Mouse (Mus musculus): Measurements from ENCODE around the gene Prph. TPM values are rescaled to one million over a fixed set of nuclear protein-coding genes. Genes with fewer than 3 reads are reported as not detected.

Prph gene
- polyA plus RNA-seq (2012; rRNA removed), result 1.9 and 2.3 TPM in 2 replicates

DNA sequence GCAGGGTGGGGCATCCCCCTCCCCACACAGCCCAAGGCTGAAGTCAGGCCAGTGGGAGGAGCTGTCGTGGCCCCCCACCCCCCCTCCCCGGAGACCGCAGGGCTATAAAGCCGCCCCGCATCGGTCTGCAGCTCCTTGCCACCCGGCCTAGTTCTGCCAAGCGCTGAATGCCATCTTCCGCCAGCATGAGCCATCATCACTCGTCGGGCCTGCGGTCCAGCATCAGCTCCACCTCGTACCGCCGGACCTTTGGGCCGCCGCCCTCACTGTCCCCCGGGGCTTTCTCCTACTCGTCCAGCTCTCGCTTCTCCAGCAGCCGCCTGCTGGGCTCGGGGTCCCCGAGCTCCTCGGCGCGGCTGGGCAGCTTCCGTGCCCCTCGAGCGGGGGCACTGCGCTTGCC, at the start of gene Prph:
TSS of gene Prph (plus strand) at position 135 of the 400 bp plus-strand sequence.
- H3K27me3 ChIP-seq (ENCODE audit: control insufficient read depth, insufficient read depth, low read length), result peaks cover 16% of the 10 kb centered on the region; the same call in 1 of the 2 replicates
- H3K4me3 ChIP-seq (ENCODE audit: control insufficient read depth, insufficient read depth, low read length), result no peak within 1 kb of the TSS
- H3K27ac ChIP-seq (ENCODE audit: control insufficient read depth, insufficient read depth, low read length), result no peak within 1 kb of the TSS
- no peaks in the 10 kb centered on the region for H3K36me3 ChIP-seq (ENCODE audit: control insufficient read depth, insufficient read depth, low read length)
- no peak for TF ChIP-seq POLR2A (IDR thresholded peaks at IDR 0.05; ENCODE audit: control insufficient read depth, extremely low read depth, insufficient read depth, low read length, poor library complexity)
- TF ChIP-seq CTCF (IDR thresholded peaks at IDR 0.05; ENCODE audit: borderline replicate concordance, control insufficient read depth, extremely low read depth, insufficient read depth, low read length, poor library complexity), result no peak
- DNase-seq, result no peak
- H3K4me1 ChIP-seq (replicated peaks; ENCODE audit: control insufficient read depth, insufficient read depth, low read length), result peaks cover 9% of the 10 kb centered on the region; the same call in 1 of the 2 replicates
- 13% methylated on average over 30 of the region's 30 CpGs for WGBS

DNA sequence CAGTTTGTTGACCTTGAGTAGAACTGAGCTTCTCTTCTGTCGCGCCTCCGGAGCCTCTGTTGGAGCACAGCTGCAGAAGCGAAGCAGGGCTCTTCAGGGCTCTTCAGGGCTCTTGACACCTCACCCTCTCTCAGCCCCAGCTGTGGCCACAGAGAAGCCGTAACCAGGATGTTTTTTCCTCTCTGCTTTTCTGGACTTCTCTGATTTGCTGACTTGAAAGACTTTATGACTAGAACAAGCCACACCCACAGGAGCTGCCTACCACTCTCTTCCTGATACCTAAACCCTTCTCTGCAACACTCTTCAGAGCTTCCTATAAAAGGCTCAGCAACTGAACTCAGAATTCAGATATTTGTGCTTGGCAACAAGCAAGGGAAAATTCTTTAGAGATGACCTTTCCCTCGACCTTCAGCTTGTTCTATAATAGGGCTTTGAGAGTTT, 46.2 kb upstream of the Prph start:
- TF ChIP-seq CTCF (IDR thresholded peaks at IDR 0.05; ENCODE audit: borderline replicate concordance, control insufficient read depth, extremely low read depth, insufficient read depth, low read length, poor library complexity) (no peak), POLR2A (IDR thresholded peaks at IDR 0.05; ENCODE audit: control insufficient read depth, extremely low read depth, insufficient read depth, low read length, poor library complexity) (no peak)
- DNase-seq, result peak; percentile 53
- no peak overlapping the region for H3K4me3 ChIP-seq (ENCODE audit: control insufficient read depth, insufficient read depth, low read length)
- H3K27ac ChIP-seq (ENCODE audit: control insufficient read depth, insufficient read depth, low read length), result peak overlapping the region; percentile 70
- H3K4me1 ChIP-seq (replicated peaks; ENCODE audit: control insufficient read depth, insufficient read depth, low read length), result 0 out of 2 replicates have a peak, but pooled peaks cover 2% of the 10 kb centered on the region
- no peaks in the 10 kb centered on the region for H3K27me3 ChIP-seq (ENCODE audit: control insufficient read depth, insufficient read depth, low read length)
- WGBS, result 3% methylated on average over 6 of the region's 6 CpGs
- no peaks in the 10 kb centered on the region for H3K36me3 ChIP-seq (ENCODE audit: control insufficient read depth, insufficient read depth, low read length)

DNA sequence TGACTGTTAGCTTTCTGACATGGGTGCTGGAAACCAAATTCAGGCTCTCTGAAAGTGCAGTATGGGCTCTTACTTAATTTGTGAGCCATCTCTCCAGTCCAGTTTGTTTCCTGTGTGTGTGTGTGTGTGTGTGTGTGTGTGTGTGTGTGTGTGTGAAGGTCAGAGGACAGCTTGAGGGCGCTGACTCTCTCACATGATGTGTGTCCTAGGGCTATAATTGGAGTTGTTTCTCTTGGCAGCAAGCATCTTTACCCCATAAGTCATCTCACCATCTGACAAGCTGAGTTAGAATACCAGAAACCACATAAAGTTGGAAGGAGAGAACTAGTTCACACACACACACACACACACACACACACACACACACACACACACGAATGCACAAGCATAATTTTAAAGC, 44.1 kb upstream of the Prph start:
- Histone ChIP-seq H3K4me1 (replicated peaks; ENCODE audit: control insufficient read depth, insufficient read depth, low read length) (0 out of 2 replicates have a peak, but pooled peaks cover 2% of the 10 kb centered on the region), H3K36me3 (ENCODE audit: control insufficient read depth, insufficient read depth, low read length) (no peaks in the 10 kb centered on the region), H3K27me3 (ENCODE audit: control insufficient read depth, insufficient read depth, low read length) (no peaks in the 10 kb centered on the region), H3K27ac (ENCODE audit: control insufficient read depth, insufficient read depth, low read length) (no peak overlapping the region), H3K4me3 (ENCODE audit: control insufficient read depth, insufficient read depth, low read length) (no peak overlapping the region)
- 44% methylated on average over 2 of the region's 2 CpGs for WGBS
- TF ChIP-seq POLR2A (IDR thresholded peaks at IDR 0.05; ENCODE audit: control insufficient read depth, extremely low read depth, insufficient read depth, low read length, poor library complexity) (no peak), CTCF (IDR thresholded peaks at IDR 0.05; ENCODE audit: borderline replicate concordance, control insufficient read depth, extremely low read depth, insufficient read depth, low read length, poor library complexity) (no peak)
- DNase-seq, result no peak

DNA sequence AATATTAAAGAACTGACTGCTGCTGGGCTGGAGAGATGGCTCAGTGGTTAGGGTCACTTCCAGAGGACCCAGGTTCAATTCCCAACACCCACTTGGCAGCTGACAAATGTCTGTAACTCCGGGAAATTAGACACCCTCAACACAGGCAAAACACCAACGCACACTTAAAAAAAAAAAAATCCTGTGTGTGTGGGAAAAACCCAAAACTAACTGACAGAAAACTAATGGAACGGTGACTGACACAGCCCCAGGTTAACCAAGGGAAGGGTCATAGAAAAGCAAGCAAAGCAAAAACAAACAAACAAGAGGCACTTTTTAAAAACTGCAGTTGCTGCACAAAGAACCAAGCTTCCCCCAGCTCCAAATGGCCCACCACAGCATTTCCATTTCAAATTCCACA, 43.0 kb upstream of the Prph start:
- Histone ChIP-seq H3K4me3 (ENCODE audit: control insufficient read depth, insufficient read depth, low read length) (no peak overlapping the region), H3K4me1 (replicated peaks; ENCODE audit: control insufficient read depth, insufficient read depth, low read length) (0 out of 2 replicates have a peak, but pooled peaks cover 2% of the 10 kb centered on the region), H3K36me3 (ENCODE audit: control insufficient read depth, insufficient read depth, low read length) (no peaks in the 10 kb centered on the region), H3K27me3 (ENCODE audit: control insufficient read depth, insufficient read depth, low read length) (no peaks in the 10 kb centered on the region), H3K27ac (ENCODE audit: control insufficient read depth, insufficient read depth, low read length) (no peak overlapping the region)
- no peak for DNase-seq
- 96% methylated on average over 3 of the region's 3 CpGs for WGBS
- TF ChIP-seq CTCF (IDR thresholded peaks at IDR 0.05; ENCODE audit: borderline replicate concordance, control insufficient read depth, extremely low read depth, insufficient read depth, low read length, poor library complexity) (no peak), POLR2A (IDR thresholded peaks at IDR 0.05; ENCODE audit: control insufficient read depth, extremely low read depth, insufficient read depth, low read length, poor library complexity) (no peak)

GRCm38 (mm10) chr15:99014496-99015030, 40.4 kb upstream of the Prph start:
- Histone ChIP-seq H3K27me3 (ENCODE audit: control insufficient read depth, insufficient read depth, low read length) (no peaks in the 10 kb centered on the region), H3K4me1 (replicated peaks; ENCODE audit: control insufficient read depth, insufficient read depth, low read length) (no peaks in the 10 kb centered on the region), H3K36me3 (ENCODE audit: control insufficient read depth, insufficient read depth, low read length) (no peaks in the 10 kb centered on the region), H3K4me3 (ENCODE audit: control insufficient read depth, insufficient read depth, low read length) (no peak overlapping the region), H3K27ac (ENCODE audit: control insufficient read depth, insufficient read depth, low read length) (no peak overlapping the region)
- WGBS, result 70% methylated on average over 9 of the region's 9 CpGs
- TF ChIP-seq POLR2A (IDR thresholded peaks at IDR 0.05; ENCODE audit: control insufficient read depth, extremely low read depth, insufficient read depth, low read length, poor library complexity), result no peak
- TF ChIP-seq CTCF (IDR thresholded peaks at IDR 0.05; ENCODE audit: borderline replicate concordance, control insufficient read depth, extremely low read depth, insufficient read depth, low read length, poor library complexity), result no peak
- no peak for DNase-seq

DNA sequence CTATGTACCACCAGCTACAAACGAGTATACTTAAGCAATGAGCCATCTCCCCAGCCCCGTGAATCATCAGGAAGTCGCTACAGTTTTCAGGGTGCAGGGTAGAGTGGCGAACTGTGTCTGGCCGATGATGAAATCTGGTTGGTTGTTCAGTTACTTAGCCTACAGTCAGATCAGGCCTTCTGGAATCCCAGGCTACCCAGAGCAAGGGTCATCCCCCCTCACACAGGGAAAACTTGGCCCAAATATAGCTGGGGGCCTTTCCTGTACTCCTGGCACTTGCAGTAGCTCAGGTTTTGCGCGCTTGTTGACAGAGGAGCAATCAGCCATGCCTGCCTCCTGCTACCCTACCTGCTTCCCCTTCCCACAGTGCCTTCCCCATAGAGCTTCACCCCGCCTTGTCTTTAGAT, 37.6 kb upstream of the Prph start:
- WGBS, result 89% methylated on average over 8 of the region's 8 CpGs
- H3K36me3 ChIP-seq (ENCODE audit: control insufficient read depth, insufficient read depth, low read length), result no peaks in the 10 kb centered on the region
- TF ChIP-seq POLR2A (IDR thresholded peaks at IDR 0.05; ENCODE audit: control insufficient read depth, extremely low read depth, insufficient read depth, low read length, poor library complexity) (no peak), CTCF (IDR thresholded peaks at IDR 0.05; ENCODE audit: borderline replicate concordance, control insufficient read depth, extremely low read depth, insufficient read depth, low read length, poor library complexity) (no peak)
- no peak for DNase-seq
- H3K27me3 ChIP-seq (ENCODE audit: control insufficient read depth, insufficient read depth, low read length), result no peaks in the 10 kb centered on the region
- no peak overlapping the region; the same call in 1 of the 2 replicates for H3K27ac ChIP-seq (ENCODE audit: control insufficient read depth, insufficient read depth, low read length)
- no peak overlapping the region for H3K4me3 ChIP-seq (ENCODE audit: control insufficient read depth, insufficient read depth, low read length)
- H3K4me1 ChIP-seq (replicated peaks; ENCODE audit: control insufficient read depth, insufficient read depth, low read length), result no peaks in the 10 kb centered on the region
